Comparison of ENCODE assay signal across 7 mouse cellular contexts in genomic region chr11:97149995-97150410, GRCm38 (mm10). TPM values are rescaled to one million over a fixed set of nuclear protein-coding genes. Genes with fewer than 3 reads are reported as not detected.
A peak's percentile ranks its signal among the peaks of the same experiment; 100 is the strongest.
DNase-seq lines count a peak whose midpoint lies in the region; ATAC-seq and TF ChIP-seq lines count a peak whose summit lies in the region.

No protein-coding gene starts in this region.

- peaks cover 17% of the 10 kb centered on the region for H3K36me3 ChIP-seq in forebrain, embryonic 15.5 days

- 3% methylated on average over 14 of the region's 14 CpGs for WGBS in forebrain, embryonic 15.5 days

- H3K27ac ChIP-seq in bone marrow macrophage, adult 2 months (ENCODE audit: insufficient read depth, low read depth, low read length): peak overlapping the region; percentile 93
- H3K27ac ChIP-seq in forebrain, embryonic 15.5 days (replicated peaks): peak overlapping the region; percentile 90

- peak overlapping the region; percentile 85 for H3K9ac ChIP-seq in forebrain, embryonic 15.5 days (replicated peaks)

- DNase-seq in MN1 (ENCODE audit: low spot score): peak; percentile 53
- DNase-seq in heart, postnatal 25 days (ENCODE audit: low spot score): peak; percentile 82
- peak; percentile 84 to 90 for DNase-seq in kidney, postnatal 4 days
- DNase-seq in lung, postnatal 36 days: peak; percentile 94
- DNase-seq in right cerebral cortex, postnatal 14 days: peak; percentile 61

- no peak for TF ChIP-seq CTCF in bone marrow macrophage, adult 2 months (IDR thresholded peaks at IDR 0.05; ENCODE audit: low read depth, low read length)

- peak overlapping the region; percentile 76 for H3K4me3 ChIP-seq in bone marrow macrophage, adult 2 months (ENCODE audit: insufficient read depth, low read length)
- peak overlapping the region; percentile 93 for H3K4me3 ChIP-seq in forebrain, embryonic 15.5 days

- peak; percentile 53; the same call in 1 of the 2 replicates for ATAC-seq in forebrain, embryonic 15.5 days (replicated peaks)

- peaks cover 13% of the 10 kb centered on the region for H3K4me1 ChIP-seq in bone marrow macrophage, adult 2 months (ENCODE audit: control insufficient read depth, insufficient read depth, low read length)
- H3K4me1 ChIP-seq in forebrain, embryonic 15.5 days: peaks cover 39% of the 10 kb centered on the region

- no peaks in the 10 kb centered on the region for H3K9me3 ChIP-seq in forebrain, embryonic 15.5 days

- no peaks in the 10 kb centered on the region for H3K27me3 ChIP-seq in forebrain, embryonic 15.5 days

- H3K4me2 ChIP-seq in forebrain, embryonic 15.5 days (replicated peaks): peak overlapping the region; percentile 82

- TF ChIP-seq POLR2A in bone marrow macrophage, adult 2 months (IDR thresholded peaks at IDR 0.05; ENCODE audit: borderline replicate concordance, low read depth, low read length): 0 out of 2 replicates have a peak, but pooled peaks have one; percentile 37

- intact Hi-C loops in heart, postnatal 25 days (cut with DNase I): loop anchor here (5.0 kb wide), 2 partner anchors 48 to 78 kb away; no protein-coding TSS in a partner anchor

RNA-seq across cellular contexts. Expression of gene Tbkbp1, which starts 1.3 kb away (rescaled TPM):
- 36.7 and 39.2 TPM in 2 replicates for polyA plus RNA-seq in bone marrow macrophage, adult 2 months (2012; ENCODE audit: insufficient read depth, insufficient read length, missing spikeins)
- 6.2 and 7.6 TPM in 2 replicates for polyA plus RNA-seq in forebrain, embryonic 15.5 days (2015; fragmentation: Nextera tagmentation; extraction: Ambion mirVana)
- total RNA-seq in heart, postnatal 25 days (2021): 10 to 100 TPM; 13.3 to 16.7 TPM

RNA-seq across cellular contexts. Expression of gene Tbx21, which starts 34.9 kb away (rescaled TPM):
- not detected in 2 replicates for polyA plus RNA-seq in bone marrow macrophage, adult 2 months (2012; ENCODE audit: insufficient read depth, insufficient read length, missing spikeins)
- 0.22 and 0.42 TPM in 2 replicates for polyA plus RNA-seq in forebrain, embryonic 15.5 days (2015; fragmentation: Nextera tagmentation; extraction: Ambion mirVana)
- not detected for total RNA-seq in heart, postnatal 25 days (2021)

RNA-seq across cellular contexts. Expression of gene Kpnb1, which starts 37.7 kb away (rescaled TPM):
- polyA plus RNA-seq in bone marrow macrophage, adult 2 months (2012; ENCODE audit: insufficient read depth, insufficient read length, missing spikeins): 84.9 and 87.9 TPM in 2 replicates
- 40.6 and 41.8 TPM in 2 replicates for polyA plus RNA-seq in forebrain, embryonic 15.5 days (2015; fragmentation: Nextera tagmentation; extraction: Ambion mirVana)
- 10 to 100 TPM; 80.0 to 81.2 TPM for total RNA-seq in heart, postnatal 25 days (2021)

Comparison
In these comparisons a context has a peak if more than half of its experiments do, and no peak if none do; other contexts are left out.
1. Peak in every context shown above with its lines: DNase-seq, ATAC-seq, H3K4me3 ChIP-seq and H3K27ac ChIP-seq.